Mouse (Mus musculus) C2C12 (cell line): Measurements from ENCODE around the gene Ccnd1. TPM values are rescaled to one million over a fixed set of nuclear protein-coding genes. Genes with fewer than 3 reads are reported as not detected.

Source experiments
- H3K27me3 ChIP-seq: one replicate; pipeline ENCODE4 v1.6.1; 2011; ENCODE audit not compliant: control insufficient read depth, insufficient read depth, insufficient read length
- H3K36me3 ChIP-seq: one replicate; pipeline ENCODE4 v1.6.1; 2011; ENCODE audit not compliant: control insufficient read depth, insufficient read depth
- H3K4me3 ChIP-seq: one replicate; pipeline ENCODE4 v1.5.1; 2011; ENCODE audit warnings: mild to moderate bottlenecking, control low read depth; ENCODE audit not compliant: poor library complexity, insufficient read depth, severe bottlenecking
- H3K79me2 ChIP-seq: one replicate; pipeline ENCODE4 v1.6.1; 2011; ENCODE audit not compliant: control insufficient read depth, insufficient read depth
- H3K79me3 ChIP-seq: one replicate; pipeline ENCODE4 v1.6.1; 2011; ENCODE audit warnings: low read depth, control low read depth
- H3ac ChIP-seq: one replicate; pipeline ENCODE3; 2011; ENCODE audit warnings: low read depth; ENCODE audit not compliant: control insufficient read depth, insufficient read length
- CEBPB ChIP-seq: IDR thresholded peaks from one replicate; pipeline ENCODE4 v1.6.1; 2011; ENCODE audit warnings: low read depth, mild to moderate bottlenecking, control low read depth, moderate library complexity
- CTCF ChIP-seq: IDR thresholded peaks from one replicate; pipeline ENCODE4 v1.5.1; 2011; ENCODE audit not compliant: control insufficient read depth, insufficient read depth, insufficient read length
- FOSL1 ChIP-seq: IDR thresholded peaks from one replicate; pipeline ENCODE4 v1.8.0; 2011; ENCODE audit warnings: mild to moderate bottlenecking, low read length; ENCODE audit not compliant: poor library complexity, insufficient read depth, severe bottlenecking
- MAX ChIP-seq: IDR thresholded peaks from one replicate; pipeline ENCODE4 v1.6.1; 2011; ENCODE audit warnings: mild to moderate bottlenecking, control low read depth
- MYOD1 ChIP-seq: IDR thresholded peaks from one replicate; pipeline ENCODE4 v1.6.1; 2011; ENCODE audit warnings: low read depth; ENCODE audit not compliant: control insufficient read depth, insufficient read length
- MYOG ChIP-seq: IDR thresholded peaks from one replicate; pipeline ENCODE4 v1.6.1; 2011; ENCODE audit not compliant: control insufficient read depth, insufficient read length; ENCODE audit errors: extremely low read depth
- USF1 ChIP-seq: IDR thresholded peaks from one replicate; pipeline ENCODE4 v1.6.1; 2011; ENCODE audit warnings: low read depth, mild to moderate bottlenecking, control low read depth, moderate library complexity
- polyA plus RNA-seq: library from polyadenylated mRNA; unstranded; fragments of >200 nt; fragmentation: generic; extraction: Trizol; gene quantifications from one replicate; pipeline ENCODE4 v1.2.1, GENCODE M21; 2012; ENCODE audit warnings: missing spikeins

Gene Ccnd1
- polyA plus RNA-seq, 1 experiment, result 196 TPM

GRCm38 (mm10) chr7:144965893-144966292 lies 26.2 kb upstream of the Ccnd1 start:
- no peaks in the 10 kb centered on the region for H3K27me3 ChIP-seq
- H3K36me3 ChIP-seq, result no peaks in the 10 kb centered on the region
- H3K4me3 ChIP-seq, result no peak overlapping the region
- no peaks in the 10 kb centered on the region for H3K79me3 ChIP-seq
- H3K79me2 ChIP-seq, result no peaks in the 10 kb centered on the region
- no peak overlapping the region for H3ac ChIP-seq
- TF ChIP-seq MYOD1 (no peak), USF1 (no peak), CEBPB (no peak), FOSL1 (no peak), MAX (no peak), MYOG (no peak), CTCF (no peak)

DNA sequence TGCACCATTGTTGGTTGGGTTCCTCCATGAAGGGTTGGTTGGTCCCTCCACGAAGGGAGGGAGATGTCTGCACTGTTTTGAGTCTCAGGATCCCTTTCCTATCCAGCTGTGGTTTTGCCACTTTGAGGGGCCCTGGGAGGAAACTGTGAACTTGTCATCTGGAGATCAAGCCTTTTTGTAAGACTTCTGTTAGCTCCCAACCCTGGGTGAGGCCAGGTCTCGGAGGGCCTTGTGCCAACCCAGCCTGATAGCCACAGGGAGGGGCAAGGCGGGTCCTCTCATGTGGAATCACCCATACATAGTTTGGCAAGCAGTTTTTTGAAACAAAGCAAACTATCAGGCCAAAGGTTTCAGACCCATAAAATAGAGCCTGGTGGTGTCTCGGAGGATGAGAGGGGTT lies 24.6 kb upstream of the Ccnd1 start:
- Histone ChIP-seq H3K27me3 (no peaks in the 10 kb centered on the region), H3K36me3 (no peaks in the 10 kb centered on the region), H3K79me3 (no peaks in the 10 kb centered on the region), H3K4me3 (no peak overlapping the region), H3K79me2 (no peaks in the 10 kb centered on the region), H3ac (no peak overlapping the region)
- TF ChIP-seq MAX (no peak), MYOD1 (no peak), CTCF (no peak), USF1 (no peak), CEBPB (no peak), FOSL1 (no peak), MYOG (no peak)

GRCm38 (mm10) chr7:144963911-144964310 lies 24.2 kb upstream of the Ccnd1 start:
- Histone ChIP-seq H3K36me3 (no peaks in the 10 kb centered on the region), H3K4me3 (no peak overlapping the region), H3K79me2 (no peaks in the 10 kb centered on the region), H3ac (no peak overlapping the region), H3K27me3 (no peaks in the 10 kb centered on the region), H3K79me3 (no peaks in the 10 kb centered on the region)
- TF ChIP-seq MAX, result no peak
- TF ChIP-seq FOSL1, result peak; percentile 26
- TF ChIP-seq USF1, result no peak
- no peak for TF ChIP-seq CTCF

DNA sequence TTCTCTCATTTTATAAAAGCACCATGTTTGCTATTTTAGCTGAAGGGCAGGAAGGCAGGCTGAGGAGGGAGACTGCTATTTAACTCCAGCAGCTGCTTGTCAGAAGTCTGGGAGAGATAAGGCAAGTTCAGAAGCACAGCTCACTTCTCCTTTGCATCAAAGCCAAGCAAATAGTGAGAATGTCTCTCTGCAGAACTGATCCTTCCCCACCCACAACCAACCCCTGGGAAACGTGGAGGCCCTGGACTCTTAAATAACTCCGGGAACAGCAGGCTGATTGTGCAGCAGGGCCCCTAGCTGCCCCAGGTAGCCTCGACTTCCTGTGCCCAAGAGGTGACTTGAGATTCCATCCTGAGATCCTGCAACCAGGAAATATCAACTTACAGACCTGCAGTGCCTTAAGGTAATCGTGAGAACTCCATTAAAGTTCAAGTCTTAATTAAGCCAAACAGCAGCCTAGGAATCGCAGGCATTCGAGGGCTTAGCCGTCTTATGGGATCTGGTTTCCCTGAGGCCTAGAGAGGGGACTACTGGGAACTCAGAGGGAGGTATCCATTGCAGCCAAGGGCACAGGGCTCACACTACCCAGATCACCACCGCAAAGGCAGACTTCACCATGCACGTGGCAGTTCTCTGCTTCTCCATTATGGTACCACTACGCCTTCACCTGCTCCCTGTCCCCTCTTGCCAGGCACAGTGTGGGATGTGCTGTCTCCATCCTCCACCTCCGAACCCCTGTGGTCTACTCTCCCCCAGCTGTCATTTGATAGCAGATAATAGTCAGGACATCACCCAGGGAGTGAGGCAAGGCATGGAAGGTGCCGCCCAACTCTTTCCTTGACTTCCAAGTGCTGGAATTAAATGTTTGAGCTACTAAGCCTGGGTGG lies 19.0 kb upstream of the Ccnd1 start:
- TF ChIP-seq FOSL1, result no peak
- no peak for TF ChIP-seq MYOD1
- no peak for TF ChIP-seq MAX
- no peak for TF ChIP-seq CTCF
- TF ChIP-seq USF1, result no peak
- no peak for TF ChIP-seq CEBPB
- no peak for TF ChIP-seq MYOG
- Histone ChIP-seq H3K4me3 (no peak overlapping the region), H3K27me3 (no peaks in the 10 kb centered on the region), H3K79me2 (no peaks in the 10 kb centered on the region), H3ac (no peak overlapping the region), H3K79me3 (no peaks in the 10 kb centered on the region), H3K36me3 (no peaks in the 10 kb centered on the region)

DNA sequence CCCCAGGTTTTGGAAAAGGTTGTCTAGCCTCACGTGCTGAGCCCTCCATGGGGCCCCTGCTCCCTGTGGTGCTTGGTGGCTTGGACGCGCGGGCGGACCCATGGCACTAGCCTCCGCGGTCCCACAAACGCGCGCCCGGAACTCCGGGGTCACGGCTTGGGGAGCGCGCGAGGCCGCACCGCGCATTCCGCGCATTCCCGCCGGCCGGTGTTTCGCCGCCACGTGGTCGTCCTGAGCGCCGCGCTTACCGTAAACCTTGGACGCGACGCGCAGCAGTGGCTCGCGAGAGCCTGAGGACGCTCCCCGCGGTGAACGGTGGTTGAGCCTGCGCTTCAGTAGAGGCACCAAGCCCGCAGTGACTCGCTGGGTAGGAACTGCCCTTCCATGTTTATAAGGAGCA lies 3.5 kb upstream of the Ccnd1 start:
- peak overlapping the region; percentile 89 for H3K4me3 ChIP-seq
- H3ac ChIP-seq, result peak overlapping the region; percentile 67
- H3K36me3 ChIP-seq, result no peaks in the 10 kb centered on the region
- peak; percentile 79 for TF ChIP-seq USF1
- TF ChIP-seq MAX, result peak; percentile 97
- no peak for TF ChIP-seq CEBPB
- peak; percentile 33 for TF ChIP-seq CTCF
- TF ChIP-seq MYOG, result no peak
- TF ChIP-seq FOSL1, result no peak
- peak; percentile 12 for TF ChIP-seq MYOD1
- H3K27me3 ChIP-seq, result no peaks in the 10 kb centered on the region
- peaks cover 14% of the 10 kb centered on the region for H3K79me2 ChIP-seq
- H3K79me3 ChIP-seq, result peaks cover 12% of the 10 kb centered on the region

DNA sequence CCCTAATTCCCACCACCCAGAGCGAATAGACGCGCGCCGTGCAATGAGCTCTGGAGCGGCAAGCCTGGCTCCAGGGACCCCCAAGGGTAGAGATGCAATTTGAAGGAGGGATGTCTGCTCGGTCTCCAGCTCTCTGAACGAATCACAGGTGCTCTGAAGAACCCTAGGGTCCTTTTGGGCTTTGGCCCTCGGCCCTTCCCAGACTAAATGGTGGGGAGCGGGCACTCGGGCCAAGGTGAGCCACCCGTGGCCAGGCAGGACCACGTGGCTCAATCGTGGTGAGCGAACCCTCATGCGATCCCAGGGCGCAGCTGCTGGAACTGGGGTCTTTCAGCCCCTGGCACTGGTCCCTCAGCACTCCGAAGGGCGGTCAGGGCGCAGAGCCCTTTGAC lies 3.0 kb upstream of the Ccnd1 start:
- no peaks in the 10 kb centered on the region for H3K27me3 ChIP-seq
- peak overlapping the region; percentile 67 for H3ac ChIP-seq
- H3K36me3 ChIP-seq, result peaks cover 2% of the 10 kb centered on the region
- no peak for TF ChIP-seq MAX
- TF ChIP-seq FOSL1, result no peak
- no peak for TF ChIP-seq MYOG
- TF ChIP-seq CTCF, result no peak
- TF ChIP-seq MYOD1, result no peak
- TF ChIP-seq USF1, result no peak
- peak overlapping the region; percentile 89 for H3K4me3 ChIP-seq
- peaks cover 19% of the 10 kb centered on the region for H3K79me2 ChIP-seq
- H3K79me3 ChIP-seq, result peaks cover 15% of the 10 kb centered on the region
